Mouse (Mus musculus) 3T3-L1 (cell line): ENCODE data around the gene Atg101.
A peak's percentile ranks its signal among the peaks of the same experiment; 100 is the strongest.

Experiments used
- DNase-seq: peaks from one replicate; pipeline ENCODE4 v3.0.0-alpha.2; 2015; ENCODE audit warnings: low read depth, low spot score

Atg101 gene

DNA sequence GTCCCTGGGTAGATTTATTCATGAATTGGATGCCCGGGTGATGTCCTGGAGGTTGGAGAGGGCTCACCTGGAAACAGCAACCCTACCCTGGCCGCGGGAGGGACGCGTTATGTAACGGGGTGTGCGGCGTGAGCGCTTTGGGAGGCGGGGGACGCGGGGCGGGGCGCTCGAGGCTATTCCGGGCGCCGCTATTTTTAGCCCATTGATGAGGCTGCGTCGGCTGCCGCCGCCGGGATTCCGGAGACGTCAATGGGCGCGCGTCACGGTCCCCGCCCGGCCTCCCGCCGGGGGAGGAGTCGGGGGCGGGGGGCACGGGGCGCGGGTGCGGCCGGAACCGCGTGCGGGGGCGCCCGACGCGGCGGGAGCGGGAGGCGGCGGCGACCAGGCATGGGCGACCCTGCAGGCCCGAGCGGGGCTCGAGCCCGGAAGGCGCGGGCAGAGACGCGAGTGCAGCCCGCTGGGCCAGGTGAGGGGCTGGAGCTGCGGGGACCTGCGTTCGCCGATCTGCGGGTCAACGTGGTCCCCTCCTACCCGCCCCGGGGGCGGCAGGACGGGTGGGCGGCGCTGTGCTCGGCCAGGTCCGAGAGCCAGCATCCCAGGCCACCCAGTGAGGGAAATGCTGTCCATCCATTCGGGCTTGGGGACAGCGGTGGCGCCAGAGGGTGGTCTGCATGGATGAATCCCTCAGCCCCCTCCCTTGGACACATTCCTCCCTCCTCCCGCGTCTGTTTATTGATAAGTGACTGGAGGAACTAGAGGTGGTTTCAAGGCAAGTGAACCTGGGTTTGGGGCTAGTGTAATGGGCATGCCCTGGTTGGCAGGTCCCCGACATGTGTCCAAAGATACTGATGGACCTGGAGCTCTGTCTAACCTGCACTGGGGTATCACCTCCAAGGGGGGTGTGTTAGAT, 29.9 kb upstream of the Atg101 start, which contains the start of gene Nr4a1:
Nr4a1 (plus strand) TSS at position 384 of the 910 bp plus-strand sequence.
- DNase-seq, result peak; percentile 56

DNA sequence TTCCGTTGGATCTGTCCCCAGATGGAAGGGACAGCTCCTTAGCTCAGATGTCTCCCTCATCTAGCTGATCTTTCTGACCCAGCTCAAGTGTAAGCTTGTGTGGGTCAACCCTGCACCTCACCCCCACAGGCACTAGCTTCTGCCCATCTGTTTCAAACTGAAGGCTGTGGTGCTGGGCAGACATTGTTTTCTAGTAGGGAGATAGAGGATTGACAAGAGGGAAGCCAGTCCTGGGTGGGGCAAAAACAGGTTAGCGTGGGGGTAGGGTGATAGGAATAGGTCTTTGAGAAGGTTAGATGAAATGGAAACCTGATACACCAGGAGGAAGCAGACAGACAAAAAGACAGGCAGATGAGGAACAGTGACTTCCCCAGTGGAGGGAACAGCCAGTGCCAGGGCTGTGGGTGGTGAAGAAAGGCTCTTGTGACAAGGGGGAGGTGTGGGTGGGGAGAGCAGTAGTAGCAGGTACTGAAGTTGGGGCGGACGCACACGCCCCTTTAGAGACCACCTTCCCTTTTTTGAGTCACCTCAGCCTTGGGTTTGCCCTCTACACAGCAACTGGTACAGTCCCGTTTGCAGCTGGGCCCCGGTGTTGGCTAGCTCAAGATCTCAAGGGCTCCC, 28.1 kb upstream of the Atg101 start:
- no peak for DNase-seq

DNA sequence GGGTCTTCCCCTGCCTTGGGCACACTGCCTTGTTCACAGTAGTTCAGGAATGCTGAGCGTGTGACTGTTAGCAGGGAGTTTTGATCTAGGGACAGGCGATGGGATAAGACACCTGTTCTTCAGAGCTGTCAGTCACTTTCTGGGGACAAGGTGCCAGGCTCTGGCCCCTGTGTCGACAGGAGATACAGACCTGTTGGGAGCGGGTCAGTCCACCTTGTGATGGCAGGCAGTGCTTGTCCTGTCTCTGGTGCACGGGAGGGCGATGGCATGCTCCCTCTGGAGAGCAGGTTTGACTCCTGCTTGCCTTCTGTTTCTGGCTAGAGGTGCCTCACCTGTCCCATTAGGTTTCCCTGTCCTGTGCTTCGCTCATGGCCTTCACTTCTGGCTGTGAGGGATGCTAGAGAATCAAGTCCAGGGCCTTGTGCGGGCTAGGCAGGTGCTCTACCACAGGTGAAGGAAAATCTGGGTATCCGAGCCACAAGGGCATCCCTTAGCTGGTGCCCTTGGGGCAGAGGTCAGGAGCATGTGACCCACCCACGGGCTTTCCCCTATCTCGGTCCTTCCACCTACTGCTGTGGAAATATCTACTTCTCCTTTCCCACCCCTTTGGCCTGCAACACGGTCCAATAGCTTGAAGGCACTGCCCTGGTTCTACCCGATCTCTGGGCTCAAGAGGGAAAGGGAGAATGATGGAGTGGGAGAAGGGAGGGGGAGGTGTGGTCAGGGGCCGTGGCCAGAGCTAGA, 27.4 kb upstream of the Atg101 start:
- no peak for DNase-seq

- no peak for DNase-seq
Measured at GRCm38 (mm10) chr15:101258420-101258819, 25.7 kb upstream of the Atg101 start.

- DNase-seq, result no peak
Measured at GRCm38 (mm10) chr15:101259922-101260321, 24.1 kb upstream of the Atg101 start.

DNA sequence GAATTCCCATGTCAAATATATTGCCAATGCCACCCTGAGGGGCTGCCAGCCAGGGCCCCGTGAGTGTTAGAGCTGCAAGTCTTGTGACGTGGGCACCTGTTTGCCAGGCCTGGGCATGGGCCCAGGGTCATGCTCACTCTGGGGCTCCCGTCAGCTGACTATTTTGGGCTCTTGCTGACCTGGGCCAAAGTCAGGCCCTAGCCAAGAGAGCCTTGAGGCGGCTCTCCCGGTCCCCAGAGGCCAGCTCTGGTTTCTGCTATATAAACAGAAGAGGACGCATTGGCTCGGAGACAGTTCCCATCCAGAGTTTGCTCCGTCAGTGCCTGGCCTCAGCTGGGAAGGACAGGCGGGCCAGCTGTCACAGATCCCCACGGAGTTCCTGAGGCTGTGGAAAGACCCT, 23.7 kb upstream of the Atg101 start:
- DNase-seq, result no peak

GRCm38 (mm10) chr15:101260874-101261622, 23.0 kb upstream of the Atg101 start:
- DNase-seq, result no peak

- DNase-seq, result no peak
Measured at GRCm38 (mm10) chr15:101262502-101262901, 21.6 kb upstream of the Atg101 start.

DNA sequence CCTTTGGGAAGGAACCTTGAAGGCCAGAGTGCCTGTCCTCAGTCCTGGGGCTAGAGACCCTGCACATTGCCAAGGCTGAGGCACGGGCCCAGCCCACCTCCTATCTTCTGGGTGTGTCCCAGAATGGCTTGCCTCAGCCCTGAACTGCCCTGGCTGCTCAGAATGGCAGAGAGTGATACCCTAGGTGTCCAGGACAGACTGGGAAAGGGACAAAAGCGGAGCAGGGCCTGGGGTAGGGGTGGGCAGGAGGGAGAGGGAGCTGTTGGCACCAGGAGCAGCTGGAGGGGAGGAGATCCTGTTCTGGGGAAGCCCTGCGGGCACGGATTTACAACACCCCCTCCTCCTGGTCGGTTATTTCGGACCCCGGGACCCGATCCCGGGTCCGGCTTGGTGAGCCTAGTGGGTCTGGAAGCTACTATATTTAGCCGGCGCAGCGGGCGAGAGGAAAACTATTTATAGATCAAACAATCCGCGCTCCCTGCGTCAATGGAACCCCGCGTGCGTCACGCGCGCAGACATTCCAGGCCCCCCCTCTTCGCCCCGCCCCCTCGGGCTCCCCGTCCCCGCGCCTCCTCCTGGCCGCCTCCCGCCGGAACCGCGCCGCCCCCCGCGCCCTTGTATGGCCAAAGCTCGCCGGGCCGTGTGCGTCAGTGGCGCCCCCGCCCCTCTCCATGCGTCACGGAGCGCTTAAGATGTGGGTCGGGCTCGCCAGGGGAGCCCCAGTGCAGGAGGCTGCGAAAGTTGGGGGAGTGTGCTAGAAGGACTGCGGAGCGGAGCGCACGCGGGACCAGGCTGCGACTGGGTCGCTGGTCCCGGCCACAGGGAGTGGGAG, 17.7 kb upstream of the Atg101 start:
- peak; percentile 86 for DNase-seq

DNA sequence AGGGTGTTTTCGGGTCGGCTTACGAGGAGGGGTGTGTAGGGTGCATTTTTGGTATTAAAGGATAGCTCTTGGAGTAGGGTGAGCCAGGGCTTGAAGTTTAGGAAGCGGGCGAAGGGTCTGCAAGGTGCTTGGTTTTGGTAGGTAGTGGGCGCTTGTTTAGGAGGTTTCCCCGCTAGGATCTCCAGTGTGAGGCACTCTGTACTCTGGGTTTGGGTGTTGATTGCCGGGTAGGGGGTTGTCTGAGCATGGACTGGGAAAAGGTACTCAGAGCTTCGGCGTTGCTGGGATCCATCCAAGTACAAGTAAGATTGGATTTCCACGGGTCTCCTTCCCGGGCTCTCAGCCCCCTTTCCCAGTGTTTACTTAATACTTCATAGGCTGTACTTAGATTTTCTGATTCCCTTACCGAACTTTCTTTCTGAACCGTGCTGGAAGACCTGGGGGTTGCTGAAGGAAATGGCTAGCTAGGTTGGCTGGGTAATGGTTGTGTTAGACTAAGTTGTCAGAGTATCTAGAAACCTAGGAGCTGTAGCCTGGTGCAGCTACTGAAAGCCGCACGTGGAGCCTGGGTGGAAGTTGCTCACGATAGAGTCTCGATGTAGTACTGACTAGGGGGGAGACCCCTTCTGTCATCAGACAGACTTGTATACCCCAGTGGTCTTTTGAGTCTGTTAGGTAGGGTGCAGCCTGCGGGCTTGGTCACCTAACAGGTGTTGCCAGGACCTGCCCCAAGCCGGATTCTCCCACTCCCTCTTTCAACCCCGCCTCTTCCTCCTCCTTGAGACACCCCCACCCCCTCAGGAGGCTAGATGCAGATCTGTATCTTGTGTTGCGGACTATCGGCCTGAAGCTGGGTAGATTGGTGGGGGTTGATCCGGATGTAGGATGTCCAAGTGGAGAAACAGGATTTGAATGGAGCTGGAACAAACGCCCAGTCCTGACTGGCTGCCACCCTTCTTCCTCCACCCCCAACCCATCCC, 16.7 kb upstream of the Atg101 start:
- peak; percentile 57 for DNase-seq

DNA sequence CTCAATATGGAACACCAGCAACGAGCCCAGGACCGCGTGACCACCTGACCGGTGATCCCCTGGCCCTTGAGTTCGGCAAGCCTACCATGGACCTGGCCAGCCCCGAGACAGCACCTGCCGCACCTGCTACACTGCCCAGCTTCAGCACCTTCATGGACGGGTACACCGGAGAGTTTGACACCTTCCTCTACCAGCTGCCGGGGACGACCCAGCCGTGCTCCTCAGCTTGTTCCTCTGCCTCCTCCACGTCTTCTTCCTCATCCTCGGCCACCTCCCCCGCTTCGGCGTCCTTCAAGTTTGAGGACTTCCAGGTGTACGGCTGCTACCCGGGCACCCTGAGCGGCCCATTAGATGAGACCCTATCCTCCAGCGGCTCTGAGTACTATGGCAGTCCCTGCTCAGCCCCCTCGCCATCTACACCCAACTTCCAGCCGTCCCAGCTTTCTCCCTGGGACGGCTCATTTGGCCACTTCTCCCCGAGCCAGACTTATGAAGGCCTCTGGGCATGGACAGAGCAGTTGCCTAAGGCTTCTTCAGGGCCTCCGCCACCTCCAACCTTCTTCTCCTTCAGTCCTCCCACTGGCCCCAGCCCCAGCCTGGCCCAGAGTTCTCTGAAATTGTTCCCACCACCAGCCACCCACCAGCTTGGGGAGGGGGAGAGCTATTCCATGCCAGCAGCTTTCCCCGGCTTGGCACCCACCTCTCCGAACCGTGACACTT, 13.8 kb upstream of the Atg101 start:
- no peak for DNase-seq

DNA sequence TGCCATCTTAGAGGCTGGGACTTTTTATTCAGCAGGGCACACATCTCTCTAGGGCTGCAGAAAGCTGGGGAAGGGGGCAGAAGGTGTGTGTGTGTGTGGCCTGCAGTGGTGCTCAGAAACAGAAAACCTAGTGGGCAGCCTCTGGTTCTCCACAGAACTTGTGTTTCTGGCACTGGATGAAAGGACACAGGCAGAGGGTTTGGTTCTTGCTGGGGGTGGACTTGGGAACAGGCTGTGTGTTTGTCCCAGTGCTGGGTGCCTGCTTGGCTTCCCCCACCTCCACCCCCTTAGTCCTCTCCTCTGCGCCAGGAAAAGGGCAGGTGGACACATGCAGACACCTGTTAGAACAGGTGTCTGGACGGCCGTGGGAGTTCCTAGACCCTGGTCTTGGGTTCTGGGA, 13.0 kb upstream of the Atg101 start:
- DNase-seq, result no peak

DNA sequence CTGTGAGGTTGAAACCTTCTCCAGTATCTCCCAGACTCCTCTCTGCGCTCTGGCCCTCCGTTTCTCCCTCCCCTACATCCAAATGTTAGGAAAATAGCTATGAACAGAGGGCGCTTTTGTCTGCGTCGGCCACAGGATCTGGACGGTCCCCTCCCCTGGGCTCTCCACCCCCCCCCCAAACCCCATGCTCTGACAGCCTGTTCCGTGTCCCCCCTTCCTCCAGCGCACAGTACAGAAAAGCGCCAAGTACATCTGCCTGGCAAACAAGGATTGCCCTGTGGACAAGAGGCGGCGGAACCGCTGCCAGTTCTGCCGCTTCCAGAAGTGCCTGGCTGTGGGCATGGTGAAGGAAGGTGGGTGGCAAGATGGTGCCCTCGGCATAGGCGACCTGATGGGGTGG, 12.6 kb upstream of the Atg101 start:
- no peak for DNase-seq

- DNase-seq, result no peak
Measured at GRCm38 (mm10) chr15:101274380-101274779, 9.7 kb upstream of the Atg101 start.

GRCm38 (mm10) chr15:101277351-101277899, 6.6 kb upstream of the Atg101 start:
- DNase-seq, result no peak

DNA sequence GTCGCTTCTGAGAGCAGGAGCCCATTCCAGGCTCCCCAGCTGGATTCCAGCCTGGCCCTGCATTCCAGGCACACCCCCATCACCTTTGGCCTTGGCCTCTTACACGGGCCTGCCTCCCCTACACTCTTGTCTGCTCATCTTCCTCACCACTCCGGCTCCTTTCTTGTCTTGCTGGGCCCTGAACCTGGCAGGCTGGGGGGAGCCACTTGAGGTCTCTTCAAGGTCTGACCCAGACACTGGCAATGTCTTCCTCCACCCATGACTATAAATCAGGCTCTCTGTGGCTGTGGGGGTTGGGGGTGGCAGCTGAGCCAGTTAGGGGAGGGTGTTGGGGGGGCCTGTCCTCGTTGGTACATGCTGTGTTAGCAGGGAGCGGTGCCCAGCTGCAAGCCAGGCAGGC, 5.5 kb upstream of the Atg101 start:
- no peak for DNase-seq

GRCm38 (mm10) chr15:101279430-101279999, 4.6 kb upstream of the Atg101 start:
- DNase-seq, result no peak

GRCm38 (mm10) chr15:101282471-101282870, 1.6 kb upstream of the Atg101 start:
- no peak for DNase-seq
